Mouse (Mus musculus): ENCODE results near the gene Tanc1. TPM values are rescaled to one million over a fixed set of nuclear protein-coding genes. Genes with fewer than 3 reads are reported as not detected.

The Tanc1 gene
- polyA plus RNA-seq, 1 experiment, result not detected

DNA sequence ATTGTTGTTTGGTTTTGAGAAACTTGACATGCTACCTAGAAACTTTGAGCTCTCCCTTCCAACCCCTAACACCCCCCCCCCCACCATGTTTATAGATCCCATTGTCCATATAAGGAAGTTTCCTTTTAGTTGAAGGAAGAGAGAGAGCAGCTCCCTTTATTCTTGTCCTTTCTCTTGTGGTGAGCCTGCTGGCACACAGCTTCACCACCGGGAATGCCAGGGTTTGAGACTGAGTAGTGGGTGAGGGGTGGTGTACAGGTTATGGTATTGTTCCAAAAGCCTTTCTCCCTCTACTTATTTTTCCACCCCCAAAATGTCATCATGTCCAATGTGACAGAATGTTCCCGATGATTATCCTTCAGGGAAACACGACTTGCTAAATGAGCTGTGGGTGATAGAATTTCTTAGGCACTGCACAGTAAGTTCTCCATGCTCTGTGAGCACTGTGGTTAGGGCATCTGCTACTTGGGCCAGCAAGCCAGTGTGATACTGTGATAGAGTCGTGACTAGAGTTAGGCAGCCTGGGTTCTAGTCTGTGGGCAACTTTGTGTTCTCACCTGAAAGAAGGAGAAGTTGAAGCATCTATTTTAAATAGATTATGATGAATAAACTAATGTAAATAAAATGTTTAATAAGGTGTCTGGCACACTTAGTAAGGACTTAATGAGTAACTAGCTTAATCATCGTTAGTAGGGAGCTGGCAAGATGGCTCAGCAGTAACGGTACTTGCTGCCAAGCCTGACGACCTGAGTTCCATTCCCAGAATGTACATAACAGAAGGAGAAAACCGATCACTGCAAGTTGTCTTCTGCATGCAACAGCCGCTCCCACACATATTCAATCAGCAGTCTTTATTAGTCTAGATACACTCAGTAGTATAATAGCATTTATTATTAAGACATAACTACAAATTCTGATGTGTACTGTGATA lies 102.0 kb downstream of the Tanc1 start:
- TF ChIP-seq CTCF (IDR thresholded peaks at IDR 0.05; ENCODE audit: insufficient read depth, low read depth, low read length), result no peak
- no peak overlapping the region for H3K27ac ChIP-seq (ENCODE audit: insufficient read depth, low read depth, low read length)
- WGBS, result 72% methylated on average over 9 of the region's 9 CpGs
- no peaks in the 10 kb centered on the region for H3K4me1 ChIP-seq (ENCODE audit: control insufficient read depth, insufficient read depth, low read length)
- no peak overlapping the region for H3K4me3 ChIP-seq (ENCODE audit: insufficient read depth, low read depth, low read length)

- Histone ChIP-seq H3K27ac (ENCODE audit: insufficient read depth, low read depth, low read length) (no peak overlapping the region), H3K4me1 (ENCODE audit: control insufficient read depth, insufficient read depth, low read length) (no peaks in the 10 kb centered on the region), H3K4me3 (ENCODE audit: insufficient read depth, low read depth, low read length) (no peak overlapping the region)
- TF ChIP-seq CTCF (IDR thresholded peaks at IDR 0.05; ENCODE audit: insufficient read depth, low read depth, low read length), result no peak
- WGBS, result 93% methylated on average over 2 of the region's 2 CpGs
Measured at GRCm38 (mm10) chr2:59714992-59715391, 103.2 kb downstream of the Tanc1 start.

DNA sequence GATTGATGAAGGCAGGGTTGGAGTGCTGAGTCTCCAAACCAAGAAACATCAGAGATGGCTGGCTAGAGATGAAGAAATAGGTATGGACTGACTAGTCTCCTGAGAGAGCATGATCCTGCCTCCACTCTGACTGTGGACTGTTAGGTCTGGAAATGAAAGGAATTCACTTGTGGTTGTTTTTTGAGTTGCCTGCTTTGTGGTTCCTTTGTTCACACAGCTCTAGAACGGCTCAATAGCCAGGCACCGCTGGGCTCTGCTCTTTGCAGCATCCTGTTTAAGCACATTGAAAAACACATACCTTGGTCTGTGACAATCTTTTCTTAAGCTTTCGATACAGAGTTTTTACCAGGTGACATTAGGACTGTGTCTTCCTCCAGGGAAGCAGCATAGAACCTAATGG lies 104.6 kb downstream of the Tanc1 start:
- no peak overlapping the region for H3K4me3 ChIP-seq (ENCODE audit: insufficient read depth, low read depth, low read length)
- peaks cover 5% of the 10 kb centered on the region; the same call in 1 of the 2 replicates for H3K4me1 ChIP-seq (ENCODE audit: control insufficient read depth, insufficient read depth, low read length)
- 81% methylated on average over 3 of the region's 3 CpGs for WGBS
- no peak overlapping the region for H3K27ac ChIP-seq (ENCODE audit: insufficient read depth, low read depth, low read length)
- TF ChIP-seq CTCF (IDR thresholded peaks at IDR 0.05; ENCODE audit: insufficient read depth, low read depth, low read length), result no peak
- no peak for TF ChIP-seq POLR2A (IDR thresholded peaks at IDR 0.05; ENCODE audit: insufficient read depth, low read depth, low read length)

DNA sequence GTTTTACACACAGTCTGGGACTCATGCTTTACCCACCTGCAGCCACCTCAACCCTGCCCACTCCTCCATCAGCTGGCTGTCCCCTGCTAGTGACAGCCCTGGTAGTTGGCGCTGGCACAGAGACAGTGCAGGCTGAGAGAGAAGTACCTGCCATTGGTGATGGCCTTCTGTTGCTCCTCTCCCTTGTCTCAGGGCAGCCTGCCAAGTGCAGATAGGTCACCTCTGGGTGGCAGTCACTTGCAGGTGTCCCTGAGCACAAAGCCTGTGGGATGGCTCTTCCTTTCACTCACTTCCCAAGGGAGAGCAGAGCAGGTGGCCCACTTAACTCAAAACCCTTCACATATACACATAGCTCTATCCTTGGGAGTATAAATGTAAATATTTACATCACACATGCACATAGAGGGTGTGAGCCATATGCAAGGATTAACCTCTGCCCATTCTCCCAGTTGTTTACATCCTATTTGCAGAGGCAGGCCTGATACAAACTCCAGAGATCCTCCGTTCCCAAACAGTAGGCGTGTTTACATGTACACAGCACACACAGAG lies 106.0 kb downstream of the Tanc1 start:
- Histone ChIP-seq H3K4me1 (ENCODE audit: control insufficient read depth, insufficient read depth, low read length) (peaks cover 6% of the 10 kb centered on the region; the same call in 1 of the 2 replicates), H3K4me3 (ENCODE audit: insufficient read depth, low read depth, low read length) (no peak overlapping the region), H3K27ac (ENCODE audit: insufficient read depth, low read depth, low read length) (no peak overlapping the region)
- TF ChIP-seq CTCF (IDR thresholded peaks at IDR 0.05; ENCODE audit: insufficient read depth, low read depth, low read length), result no peak
- no peak for TF ChIP-seq POLR2A (IDR thresholded peaks at IDR 0.05; ENCODE audit: insufficient read depth, low read depth, low read length)
- WGBS, result 96% methylated on average over 3 of the region's 3 CpGs

- TF ChIP-seq POLR2A (IDR thresholded peaks at IDR 0.05; ENCODE audit: insufficient read depth, low read depth, low read length), result no peak
- TF ChIP-seq CTCF (IDR thresholded peaks at IDR 0.05; ENCODE audit: insufficient read depth, low read depth, low read length), result no peak
- 82% methylated on average over 24 of the region's 24 CpGs for WGBS
- no peak overlapping the region for H3K27ac ChIP-seq (ENCODE audit: insufficient read depth, low read depth, low read length)
Measured at GRCm38 (mm10) chr2:59718601-59719416, 107.0 kb downstream of the Tanc1 start.

DNA sequence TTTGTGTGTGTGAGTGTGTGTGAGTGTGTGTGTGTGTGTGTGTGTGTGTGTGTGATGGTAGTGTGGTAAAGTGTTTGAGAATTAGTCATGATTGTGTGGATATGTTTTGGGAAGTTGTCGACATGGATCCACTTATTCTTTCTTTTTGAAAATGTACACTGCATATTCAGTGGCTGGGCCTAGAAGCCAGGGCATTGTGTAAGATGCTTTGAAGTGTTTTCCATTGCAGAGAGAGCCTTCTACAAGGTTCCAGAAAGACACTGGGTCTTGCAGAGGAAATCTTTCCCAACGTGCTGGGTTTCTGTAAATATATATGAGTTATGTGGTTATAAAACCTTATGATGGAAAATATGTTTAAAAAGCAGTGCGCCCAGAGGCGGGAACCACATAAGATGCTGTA lies 108.0 kb downstream of the Tanc1 start:
- WGBS, result 89% methylated on average over 4 of the region's 4 CpGs
- TF ChIP-seq CTCF (IDR thresholded peaks at IDR 0.05; ENCODE audit: insufficient read depth, low read depth, low read length) (no peak), POLR2A (IDR thresholded peaks at IDR 0.05; ENCODE audit: insufficient read depth, low read depth, low read length) (no peak)
- H3K4me3 ChIP-seq (ENCODE audit: insufficient read depth, low read depth, low read length), result no peak overlapping the region
- H3K4me1 ChIP-seq (ENCODE audit: control insufficient read depth, insufficient read depth, low read length), result peaks cover 6% of the 10 kb centered on the region; the same call in 1 of the 2 replicates
- no peak overlapping the region for H3K27ac ChIP-seq (ENCODE audit: insufficient read depth, low read depth, low read length)

More at GRCm38 (mm10) chr2:59718601-59719416, 107.0 kb downstream of the Tanc1 start:
- H3K4me1 ChIP-seq (ENCODE audit: control insufficient read depth, insufficient read depth, low read length), result peaks cover 6% of the 10 kb centered on the region; the same call in 1 of the 2 replicates
- no peak overlapping the region for H3K4me3 ChIP-seq (ENCODE audit: insufficient read depth, low read depth, low read length)

DNA sequence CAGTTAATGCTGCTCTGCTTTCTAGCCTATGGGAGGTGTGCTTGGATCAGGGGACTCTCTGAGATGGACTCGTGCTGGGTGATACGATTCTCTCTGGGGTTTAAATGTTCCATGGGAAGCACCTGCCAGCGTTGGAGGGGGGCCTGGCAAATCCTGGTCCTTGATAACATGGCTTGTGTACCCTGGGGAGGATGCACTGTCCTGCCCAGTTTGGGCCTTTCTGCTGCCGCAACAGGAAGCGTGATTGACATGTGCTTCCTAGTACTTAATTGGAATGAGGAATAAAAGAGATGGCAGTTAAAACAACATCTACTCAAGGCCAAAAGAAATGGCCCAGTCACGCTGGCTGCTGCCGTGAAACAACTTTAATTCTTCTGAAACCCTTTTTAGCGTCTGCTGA lies 109.3 kb downstream of the Tanc1 start:
- 57% methylated on average over 8 of the region's 8 CpGs for WGBS
- Histone ChIP-seq H3K4me3 (ENCODE audit: insufficient read depth, low read depth, low read length) (no peak overlapping the region), H3K27ac (ENCODE audit: insufficient read depth, low read depth, low read length) (no peak overlapping the region), H3K4me1 (ENCODE audit: control insufficient read depth, insufficient read depth, low read length) (peaks cover 6% of the 10 kb centered on the region; the same call in 1 of the 2 replicates)
- TF ChIP-seq POLR2A (IDR thresholded peaks at IDR 0.05; ENCODE audit: insufficient read depth, low read depth, low read length) (no peak), CTCF (IDR thresholded peaks at IDR 0.05; ENCODE audit: insufficient read depth, low read depth, low read length) (no peak)

DNA sequence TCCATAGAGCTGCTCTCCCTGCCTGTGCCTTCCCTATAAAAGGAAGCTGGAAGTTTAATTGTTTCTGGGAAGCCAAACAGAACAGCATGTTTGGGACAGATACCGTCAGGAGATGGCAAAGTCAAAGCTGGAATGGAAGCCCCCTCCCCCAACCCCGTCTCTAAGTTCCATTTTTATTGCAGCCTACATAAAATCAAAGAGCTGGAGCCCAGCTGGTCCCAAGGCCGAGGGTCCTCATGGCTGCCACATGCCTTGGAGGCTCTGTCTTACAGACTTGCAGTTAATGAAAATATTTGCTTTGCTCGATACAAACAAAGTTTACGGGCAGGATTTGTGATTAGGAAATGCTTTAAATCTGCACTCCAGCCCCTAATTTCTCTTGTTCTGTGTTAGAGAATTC lies 109.9 kb downstream of the Tanc1 start:
- no peak overlapping the region for H3K27ac ChIP-seq (ENCODE audit: insufficient read depth, low read depth, low read length)
- TF ChIP-seq POLR2A (IDR thresholded peaks at IDR 0.05; ENCODE audit: insufficient read depth, low read depth, low read length) (no peak), CTCF (IDR thresholded peaks at IDR 0.05; ENCODE audit: insufficient read depth, low read depth, low read length) (no peak)
- 76% methylated on average over 5 of the region's 5 CpGs for WGBS
- H3K4me3 ChIP-seq (ENCODE audit: insufficient read depth, low read depth, low read length), result no peak overlapping the region
- peaks cover 6% of the 10 kb centered on the region; the same call in 1 of the 2 replicates for H3K4me1 ChIP-seq (ENCODE audit: control insufficient read depth, insufficient read depth, low read length)
